Mouse (Mus musculus) layer of hippocampus, postnatal 10 days (tissue): ENCODE results near the gene Myom1. TPM values are rescaled to one million over a fixed set of nuclear protein-coding genes. Genes with fewer than 3 reads are reported as not detected.

Experiments
- DNase-seq, 2 experiments: peaks; one replicate each; pipeline ENCODE4 v3.0.0; 2021; ENCODE audit warnings: low spot score in 2 of 2
- total RNA-seq, 2 experiments: library from RNA; stranded (reverse); gene quantifications; 2 replicates each; pipeline ENCODE4 v1.2.3; 2021

The Myom1 gene
- total RNA-seq, 2 experiments from 2014 or later, result 5.0 to 6.0 TPM

- DNase-seq, result no peak
These were observed 10.5 kb upstream of the Myom1 start for GRCm38 (mm10) chr17:70991706-70992625.

- no peak for DNase-seq
These were observed 9.8 kb upstream of the Myom1 start for GRCm38 (mm10) chr17:70992662-70993061.

- DNase-seq, result no peak
These were observed 9.0 kb upstream of the Myom1 start for GRCm38 (mm10) chr17:70993385-70993807.

GRCm38 (mm10) chr17:70994671-70995070 lies 7.8 kb upstream of the Myom1 start:
- DNase-seq, result no peak

GRCm38 (mm10) chr17:70995551-70995950 lies 6.9 kb upstream of the Myom1 start:
- DNase-seq, result no peak

GRCm38 (mm10) chr17:70997836-70998235 lies 4.6 kb upstream of the Myom1 start:
- no peak for DNase-seq

- no peak for DNase-seq
These were observed 3.9 kb upstream of the Myom1 start for GRCm38 (mm10) chr17:70998400-70998975.

- no peak for DNase-seq
These were observed 3.2 kb upstream of the Myom1 start for GRCm38 (mm10) chr17:70999187-70999586.

GRCm38 (mm10) chr17:71000255-71000654 lies 2.2 kb upstream of the Myom1 start:
- no peak for DNase-seq

- DNase-seq, result no peak
These were observed 1.4 kb upstream of the Myom1 start for GRCm38 (mm10) chr17:71001067-71001466.

GRCm38 (mm10) chr17:71001699-71002080 lies 743 bp upstream of the Myom1 start:
- DNase-seq, result peak; percentile 53 to 56

GRCm38 (mm10) chr17:71002744-71003094 lies 286 bp downstream of the Myom1 start, which contains the start of gene Myl12a:
Gene Myl12a (minus strand): TSS chr17:71002878.
- DNase-seq, result no peak

GRCm38 (mm10) chr17:71003112-71003511 lies 679 bp downstream of the Myom1 start:
- no peak for DNase-seq

GRCm38 (mm10) chr17:71003721-71004120 lies 1.3 kb downstream of the Myom1 start:
- no peak for DNase-seq

- DNase-seq, result no peak
These were observed 1.9 kb downstream of the Myom1 start for GRCm38 (mm10) chr17:71004186-71004960.

- DNase-seq, result no peak
These were observed 4.5 kb downstream of the Myom1 start for GRCm38 (mm10) chr17:71006976-71007375.

- DNase-seq, result no peak
These were observed 6.2 kb downstream of the Myom1 start for GRCm38 (mm10) chr17:71008676-71009075.

- no peak for DNase-seq
These were observed 7.3 kb downstream of the Myom1 start for GRCm38 (mm10) chr17:71009751-71010150.

GRCm38 (mm10) chr17:71010646-71011242 lies 8.3 kb downstream of the Myom1 start:
- no peak for DNase-seq

GRCm38 (mm10) chr17:71011931-71012662 lies 9.7 kb downstream of the Myom1 start:
- no peak for DNase-seq

GRCm38 (mm10) chr17:71013105-71013504 lies 10.7 kb downstream of the Myom1 start:
- DNase-seq, result no peak
